Mouse (Mus musculus) bone marrow macrophage, adult 2 months (primary cell): ENCODE results near the gene Cnga2. TPM values are rescaled to one million over a fixed set of nuclear protein-coding genes. Genes with fewer than 3 reads are reported as not detected.
"Not testable (repeated sequence)": the region's sequence is repeated elsewhere in the genome, so short reads cannot be mapped to it uniquely, and the experiment has no call there.

ENCODE experiments used
- H3K27ac ChIP-seq: 2 replicates; pipeline ENCODE4 v1.5.1; 2012; ENCODE audit warnings: low read depth, low read length; ENCODE audit not compliant: insufficient read depth
- H3K4me1 ChIP-seq: 2 replicates; pipeline ENCODE4 v1.6.1; 2012; ENCODE audit warnings: low read length; ENCODE audit not compliant: control insufficient read depth, insufficient read depth
- H3K4me3 ChIP-seq: 2 replicates; pipeline ENCODE4 v1.5.1; 2012; ENCODE audit warnings: mild to moderate bottlenecking, low read length, moderate library complexity; ENCODE audit not compliant: insufficient read depth
- CTCF ChIP-seq: IDR thresholded peaks from 2 replicates; pipeline ENCODE4 v1.5.1; 2012; ENCODE audit warnings: low read depth, mild to moderate bottlenecking, low read length, moderate library complexity
- POLR2A ChIP-seq: IDR thresholded peaks from 2 replicates; pipeline ENCODE4 v1.6.1; 2012; ENCODE audit warnings: mild to moderate bottlenecking, low read depth, low read length, borderline replicate concordance
- polyA plus RNA-seq: library from polyadenylated mRNA; stranded (reverse); fragments of >200 nt; gene quantifications from 2 replicates; pipeline ENCODE4 v1.2.4, GENCODE M21; 2012; ENCODE audit not compliant: missing spikeins, insufficient read depth, insufficient read length

The Cnga2 gene
- not detected in 2 replicates for polyA plus RNA-seq

- H3K4me1 ChIP-seq, result no peaks in the 10 kb centered on the region
- TF ChIP-seq CTCF (no peak), POLR2A (no peak)
- H3K4me3 ChIP-seq, result no peak within 1 kb of the TSS
- H3K27ac ChIP-seq, result no peak within 1 kb of the TSS
These were observed at the start of gene Cnga2 for GRCm38 (mm10) chrX:71991549-71991948. Gene Cnga2, plus strand, starts transcription at chrX:71991849.

- TF ChIP-seq CTCF (no peak), POLR2A (no peak)
- no peak overlapping the region for H3K4me3 ChIP-seq
- peaks cover 3% of the 10 kb centered on the region; the same call in 1 of the 2 replicates for H3K4me1 ChIP-seq
These were observed 45.0 kb upstream of the Cnga2 start for GRCm38 (mm10) chrX:71946631-71947030.

GRCm38 (mm10) chrX:71958366-71958765 is 33.3 kb upstream of the Cnga2 start:
- H3K27ac ChIP-seq, result no peak overlapping the region
- no peaks in the 10 kb centered on the region for H3K4me1 ChIP-seq
- H3K4me3 ChIP-seq, result no peak overlapping the region
- no peak for TF ChIP-seq CTCF
- TF ChIP-seq POLR2A, result no peak

More at GRCm38 (mm10) chrX:71946631-71947030, 45.0 kb upstream of the Cnga2 start:
- no peak overlapping the region for H3K27ac ChIP-seq

- Histone ChIP-seq H3K4me3 (no peak within 1 kb of the TSS), H3K4me1 (no peaks in the 10 kb centered on the region), H3K27ac (no peak within 1 kb of the TSS)
- no peak for TF ChIP-seq CTCF
- no peak for TF ChIP-seq POLR2A
These were observed 29.3 kb upstream of the Cnga2 start, which contains the start of gene Prrg3 for GRCm38 (mm10) chrX:71962073-71963051. Gene Prrg3, plus strand, starts transcription at chrX:71962624.

GRCm38 (mm10) chrX:71963275-71963912 is 28.3 kb upstream of the Cnga2 start:
- H3K4me3 ChIP-seq, result no peak overlapping the region

GRCm38 (mm10) chrX:71968216-71968615 is 23.4 kb upstream of the Cnga2 start:
- H3K4me3 ChIP-seq, result no peak overlapping the region
- H3K27ac ChIP-seq, result no peak overlapping the region
- TF ChIP-seq CTCF (no peak), POLR2A (no peak)
- no peaks in the 10 kb centered on the region for H3K4me1 ChIP-seq

More at GRCm38 (mm10) chrX:71963275-71963912, 28.3 kb upstream of the Cnga2 start:
- TF ChIP-seq CTCF (no peak), POLR2A (no peak)
- Histone ChIP-seq H3K27ac (no peak overlapping the region), H3K4me1 (no peaks in the 10 kb centered on the region)

- TF ChIP-seq POLR2A, result no peak
- TF ChIP-seq CTCF, result no peak
- no peaks in the 10 kb centered on the region for H3K4me1 ChIP-seq
- H3K27ac ChIP-seq, result no peak overlapping the region
- no peak overlapping the region for H3K4me3 ChIP-seq
These were observed 22.8 kb upstream of the Cnga2 start for GRCm38 (mm10) chrX:71968816-71969215.

GRCm38 (mm10) chrX:71971325-71971724 is 20.3 kb upstream of the Cnga2 start:
- no peak overlapping the region for H3K4me3 ChIP-seq
- no peak overlapping the region for H3K27ac ChIP-seq
- H3K4me1 ChIP-seq, result no peaks in the 10 kb centered on the region
- TF ChIP-seq CTCF (no peak), POLR2A (no peak)

- Histone ChIP-seq H3K4me3 (no peak within 1 kb of the TSS), H3K4me1 (no peaks in the 10 kb centered on the region)
- no peak for TF ChIP-seq CTCF
- TF ChIP-seq POLR2A, result no peak
These were observed 19.0 kb upstream of the Cnga2 start, which contains the start of gene Fate1 for GRCm38 (mm10) chrX:71972686-71973085. Gene Fate1, plus strand, starts transcription at chrX:71972986.

GRCm38 (mm10) chrX:71977681-71978080 is 14.0 kb upstream of the Cnga2 start:
- H3K4me3 ChIP-seq, H3K27ac ChIP-seq, H3K4me1 ChIP-seq: not testable (repeated sequence)

More at GRCm38 (mm10) chrX:71972686-71973085, 19.0 kb upstream of the Cnga2 start, which contains the start of gene Fate1:
- no peak within 1 kb of the TSS for H3K27ac ChIP-seq
